Mouse (Mus musculus) heart, postnatal 0 days (tissue): ENCODE results near the gene Hecw2.

Source experiments
- CTCF ChIP-seq: IDR thresholded peaks from 2 replicates; pipeline ENCODE4 v1.5.1; 2016; ENCODE audit warnings: antibody characterized with exemption, control low read depth, low read depth
- EP300 ChIP-seq: IDR thresholded peaks from 2 replicates; pipeline ENCODE4 v1.6.1; 2016; ENCODE audit warnings: antibody characterized with exemption, low read depth

DNA sequence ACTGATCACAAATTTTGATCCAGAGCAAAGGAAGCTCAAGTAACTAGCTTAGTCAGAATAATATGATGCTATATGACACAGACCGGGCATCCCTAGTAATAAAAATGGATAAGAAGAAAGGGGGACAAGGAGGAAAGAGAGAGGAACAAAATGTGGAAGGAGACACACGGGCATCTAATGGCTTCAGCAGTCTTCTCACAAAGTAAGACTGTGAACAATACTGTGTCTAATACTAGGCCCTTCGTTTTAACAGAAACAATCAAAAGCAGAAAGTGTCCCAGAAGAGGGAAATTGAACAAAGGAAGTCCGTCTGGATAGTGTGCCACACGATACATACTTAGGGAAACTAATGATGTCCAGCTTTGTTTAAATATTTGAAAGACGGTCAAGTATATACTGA, 419.9 kb downstream of the Hecw2 start:
- TF ChIP-seq EP300 (no peak), CTCF (no peak)
